Mouse (Mus musculus): ENCODE data around the gene Ppp1r1c.

The Ppp1r1c gene

GRCm38 (mm10) chr2:79865275-79865999 is 157.9 kb downstream of the Ppp1r1c start:
- DNase-seq (ENCODE audit: low spot score in 2 of 2) = no peak

Data from urinary bladder, postnatal 4 days (tissue).